Mouse (Mus musculus): ENCODE measurements around the gene Specc1.

Gene Specc1

GRCm38 (mm10) chr11:62040122-62040521 lies 83.6 kb downstream of the Specc1 start:
- in situ Hi-C loops (cut with MboI; ENCODE audit: unreplicated experiment in 2 of 2) = loop anchor here in 1 of 2 experiments (10.0 kb wide), 1 partner anchor 635 kb away; no protein-coding TSS in a partner anchor

- in situ Hi-C loops (cut with MboI; ENCODE audit: unreplicated experiment in 2 of 2) = loop anchor here (5.0 to 10.0 kb wide), 4 partner anchors 83 to 630 kb away; no protein-coding TSS in a partner anchor
Measured at GRCm38 (mm10) chr11:62044627-62045026, 88.1 kb downstream of the Specc1 start.

- in situ Hi-C loops (cut with MboI; ENCODE audit: unreplicated experiment in 2 of 2) = loop anchor here (5.0 to 10.0 kb wide), 4 partner anchors 81 to 629 kb away; no protein-coding TSS in a partner anchor
Measured at GRCm38 (mm10) chr11:62045964-62046363, 89.4 kb downstream of the Specc1 start.

- in situ Hi-C loops (cut with MboI; ENCODE audit: unreplicated experiment in 2 of 2) = loop anchor here (5.0 to 10.0 kb wide), 4 partner anchors 79 to 627 kb away; no protein-coding TSS in a partner anchor
Measured at GRCm38 (mm10) chr11:62047817-62048640, 91.5 kb downstream of the Specc1 start.

DNA sequence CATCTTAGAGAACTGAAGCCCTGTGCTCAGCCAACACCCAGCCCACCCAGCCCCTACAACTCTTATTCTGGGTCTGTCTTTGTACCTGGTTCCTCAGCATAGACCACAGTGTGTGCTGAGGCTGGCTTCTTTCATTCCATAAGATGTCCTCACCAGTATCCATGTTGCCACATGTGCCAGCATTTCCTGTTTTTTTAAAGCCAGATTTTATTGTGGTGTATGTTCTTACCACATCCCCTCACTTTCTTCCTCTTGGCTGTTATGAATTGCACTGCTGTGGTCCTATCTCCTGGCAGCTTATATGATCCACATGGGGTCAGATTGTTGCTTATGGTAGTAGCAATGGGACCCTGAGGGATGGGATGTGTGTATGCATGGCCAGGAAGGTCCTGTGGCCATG lies 92.6 kb downstream of the Specc1 start:
- in situ Hi-C loops (cut with MboI; ENCODE audit: unreplicated experiment in 2 of 2) = loop anchor here (5.0 to 10.0 kb wide), 4 partner anchors 78 to 626 kb away; no protein-coding TSS in a partner anchor

DNA sequence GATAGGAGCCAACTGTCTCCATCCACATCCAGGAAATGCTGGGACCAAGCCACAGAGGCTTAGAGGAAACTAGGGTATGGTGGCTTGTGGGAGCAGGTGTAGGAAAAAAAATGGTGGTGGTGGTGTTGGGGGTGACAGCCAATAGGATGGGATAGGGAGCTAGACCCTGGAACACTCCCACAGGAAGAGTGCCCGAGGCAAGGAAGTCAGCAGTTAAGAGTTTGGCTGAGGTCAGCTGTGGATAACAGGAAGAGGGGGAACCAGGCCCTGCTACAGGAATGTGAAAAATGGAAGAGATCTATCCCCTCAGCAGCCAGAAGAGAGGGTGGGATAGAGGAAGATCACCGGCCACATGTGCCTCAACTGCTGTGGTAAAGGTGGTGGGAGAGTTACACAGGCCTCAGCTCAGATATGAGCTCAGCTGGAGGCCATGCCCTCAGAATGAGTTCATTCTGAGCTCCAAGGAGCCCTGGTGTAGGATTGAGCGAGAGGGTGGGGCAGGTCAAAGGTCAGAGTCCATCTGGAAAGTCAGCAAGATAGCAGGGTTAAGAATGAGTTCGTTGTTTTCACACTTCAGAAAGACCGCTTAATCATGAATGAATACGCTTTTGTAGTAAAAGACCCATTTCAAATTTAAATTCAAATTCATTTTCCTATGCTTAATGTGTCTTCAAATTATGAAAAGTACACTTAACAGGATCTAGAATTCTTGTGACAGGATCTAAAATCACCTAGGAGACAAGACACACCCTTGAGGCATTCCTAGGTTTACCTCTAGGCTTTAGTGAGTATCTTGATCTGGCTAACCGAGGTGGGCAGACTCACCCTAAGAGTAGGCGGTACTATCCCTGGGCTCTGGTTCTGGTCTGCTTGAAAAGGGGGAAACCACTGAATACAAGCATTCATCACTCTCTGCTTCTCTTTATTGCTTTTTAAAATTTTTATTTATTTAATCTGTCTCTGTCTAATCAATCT lies 94.1 kb downstream of the Specc1 start:
- in situ Hi-C loops (cut with MboI; ENCODE audit: unreplicated experiment in 2 of 2) = loop anchor here in 1 of 2 experiments (5.0 kb wide), 1 partner anchor 77 kb away; no protein-coding TSS in a partner anchor

DNA sequence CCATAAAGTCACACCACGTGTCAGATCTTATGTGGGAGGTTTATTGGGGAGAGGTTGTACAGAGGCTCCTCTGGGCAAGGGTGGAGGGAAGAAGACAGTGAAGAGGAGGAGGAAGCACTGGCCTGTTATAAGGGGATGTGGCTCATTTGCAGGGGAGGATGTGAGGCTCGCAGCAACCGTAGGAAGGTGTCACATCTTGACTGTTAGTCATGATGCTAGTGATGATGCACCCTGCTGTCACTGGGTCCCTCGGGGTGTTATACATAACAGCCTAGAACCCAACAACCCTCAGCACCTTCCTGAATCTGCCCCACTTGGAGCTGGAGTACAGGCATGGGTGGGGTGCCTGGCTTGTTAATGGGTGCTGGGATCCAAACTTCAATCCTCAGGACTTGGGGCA lies 94.9 kb downstream of the Specc1 start:
- in situ Hi-C loops (cut with MboI; ENCODE audit: unreplicated experiment in 2 of 2) = loop anchor here in 1 of 2 experiments (5.0 kb wide), 1 partner anchor 76 kb away; no protein-coding TSS in a partner anchor

DNA sequence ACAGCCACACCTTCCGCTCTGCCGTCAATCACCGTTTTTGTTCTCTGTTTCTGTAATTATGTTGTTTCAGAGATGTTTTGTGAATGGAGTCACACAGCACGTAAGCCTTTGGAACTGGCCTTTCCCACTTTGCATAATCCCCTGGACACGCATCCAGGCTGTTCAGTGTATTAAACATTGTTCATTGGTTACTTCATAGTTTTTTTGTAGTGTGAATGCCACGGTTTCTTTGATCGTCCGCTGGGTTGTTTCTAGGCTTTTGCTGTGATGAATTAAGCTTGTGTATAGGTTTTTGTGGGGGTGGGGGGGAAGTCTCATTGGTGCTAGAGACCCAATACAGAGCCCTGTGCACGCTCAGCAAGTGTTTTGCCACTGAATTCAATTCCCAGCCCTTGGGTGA lies 97.4 kb downstream of the Specc1 start:
- in situ Hi-C loops (cut with MboI; ENCODE audit: unreplicated experiment in 2 of 2) = loop anchor here in 1 of 2 experiments (5.0 kb wide), 1 partner anchor 73 kb away; no protein-coding TSS in a partner anchor

DNA sequence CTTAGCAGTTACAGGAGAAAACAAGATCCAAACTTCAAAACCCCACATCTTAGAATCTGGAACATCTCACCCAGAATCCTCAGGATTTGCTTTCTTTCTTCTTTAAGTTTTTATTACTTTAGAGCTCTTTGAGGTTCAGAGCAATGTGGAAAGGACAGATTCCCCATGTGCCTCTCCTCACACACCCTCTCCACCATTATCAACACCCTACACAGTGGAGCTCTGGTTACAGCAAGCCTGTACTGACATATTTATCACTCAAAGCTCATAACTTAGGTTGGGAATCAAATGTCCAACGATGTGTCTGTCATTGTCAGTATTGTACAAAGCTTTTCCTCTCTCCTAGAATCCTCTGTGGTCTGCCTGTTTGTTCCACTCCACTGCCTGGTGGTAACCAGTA lies 108.0 kb downstream of the Specc1 start:
- in situ Hi-C loops (cut with MboI; ENCODE audit: unreplicated experiment in 2 of 2) = no loop called here

DNA sequence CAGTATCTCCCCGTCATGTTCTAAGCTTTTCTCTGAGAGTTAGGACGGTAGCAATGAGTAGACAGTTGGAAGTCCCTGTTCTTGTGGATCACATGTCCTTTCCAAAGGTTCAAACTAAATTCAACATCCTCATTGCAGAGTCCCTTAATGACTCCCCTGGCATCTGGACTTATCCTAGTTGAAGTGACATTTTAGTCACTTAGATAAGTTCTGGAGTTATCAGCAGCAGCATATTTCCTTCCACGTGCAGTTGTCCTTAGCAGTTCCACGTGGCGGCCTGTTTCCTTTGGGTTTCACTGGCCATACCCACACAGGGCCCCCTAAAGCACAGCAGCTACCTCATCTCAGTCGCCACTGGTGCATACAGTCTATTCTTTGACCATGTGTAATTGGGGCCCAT lies 109.1 kb downstream of the Specc1 start:
- in situ Hi-C loops (cut with MboI; ENCODE audit: unreplicated experiment in 2 of 2) = no loop called here

DNA sequence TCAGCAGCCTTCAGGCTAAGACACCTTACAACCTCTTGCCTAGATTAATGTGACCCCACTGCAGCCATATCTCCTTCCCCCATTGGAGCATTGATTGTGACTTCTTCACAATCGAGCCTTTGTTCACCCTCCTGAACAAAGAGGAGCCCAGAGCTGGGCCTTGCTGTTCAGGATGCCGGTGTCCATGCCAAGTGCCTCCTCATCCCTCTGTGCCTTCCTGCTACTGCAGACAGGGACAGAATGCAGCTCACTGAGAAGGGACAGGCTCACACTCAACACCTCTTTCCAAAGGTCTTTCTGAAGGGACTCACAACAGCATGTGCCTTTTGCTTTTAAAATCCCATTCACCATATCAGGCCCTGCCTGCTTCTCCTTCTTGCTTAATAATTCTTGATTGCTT lies 113.0 kb downstream of the Specc1 start:
- in situ Hi-C loops (cut with MboI; ENCODE audit: unreplicated experiment in 2 of 2) = no loop called here

- in situ Hi-C loops (cut with MboI; ENCODE audit: unreplicated experiment in 2 of 2) = no loop called here
Measured at GRCm38 (mm10) chr11:62070206-62070605, 113.6 kb downstream of the Specc1 start.

GRCm38 (mm10) chr11:62072406-62072805 lies 115.8 kb downstream of the Specc1 start:
- in situ Hi-C loops (cut with MboI; ENCODE audit: unreplicated experiment in 2 of 2) = no loop called here

DNA sequence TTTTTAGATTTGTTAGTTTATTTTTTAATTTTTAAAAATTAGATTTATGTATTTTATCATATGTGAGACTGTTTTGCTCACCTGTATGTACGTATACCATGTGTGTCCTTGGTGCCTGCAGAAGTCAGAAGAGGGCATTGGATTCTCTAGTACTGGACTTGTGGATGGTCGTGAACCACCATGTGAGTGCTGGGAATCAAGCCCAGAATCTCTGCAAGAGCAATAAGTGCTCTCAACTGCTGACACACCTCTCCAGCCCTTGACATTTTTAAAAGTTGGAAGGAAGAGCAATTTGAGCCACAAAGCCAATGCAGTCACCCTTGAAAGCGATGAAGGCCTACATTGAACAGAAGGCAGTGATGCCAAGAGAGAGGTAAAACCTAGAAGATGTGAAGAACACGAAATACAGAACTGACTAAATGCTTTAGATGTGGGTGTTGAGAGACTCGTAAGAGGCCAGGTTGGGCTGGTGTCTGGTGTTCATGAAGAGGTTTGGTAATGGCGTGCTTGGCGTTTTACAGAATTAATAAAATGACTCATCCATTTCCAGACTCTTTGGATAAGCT lies 117.1 kb downstream of the Specc1 start:
- in situ Hi-C loops (cut with MboI; ENCODE audit: unreplicated experiment in 2 of 2) = no loop called here

GRCm38 (mm10) chr11:62074578-62074977 lies 118.0 kb downstream of the Specc1 start:
- in situ Hi-C loops (cut with MboI; ENCODE audit: unreplicated experiment in 2 of 2) = no loop called here

DNA sequence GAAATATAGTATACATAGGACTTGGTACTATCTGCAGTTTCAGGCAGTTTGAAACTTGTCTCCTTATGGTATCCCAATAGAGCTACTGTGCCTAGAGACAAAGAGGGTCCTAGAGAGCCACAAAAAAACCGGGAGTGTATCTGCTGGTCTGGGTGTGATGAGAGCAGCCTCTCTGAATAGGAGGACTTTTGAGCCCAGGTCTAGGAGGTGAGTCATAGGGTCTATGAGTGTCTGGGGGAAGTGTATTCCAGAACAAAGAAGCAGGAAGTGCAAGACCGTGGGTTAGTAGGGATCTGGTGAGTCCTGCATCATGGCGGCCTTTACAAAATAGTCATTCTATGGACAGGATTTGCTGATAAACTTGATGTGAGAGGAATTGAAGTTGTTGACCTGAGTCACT lies 118.5 kb downstream of the Specc1 start:
- in situ Hi-C loops (cut with MboI; ENCODE audit: unreplicated experiment in 2 of 2) = no loop called here

GRCm38 (mm10) chr11:62075551-62075950 lies 119.0 kb downstream of the Specc1 start:
- in situ Hi-C loops (cut with MboI; ENCODE audit: unreplicated experiment in 2 of 2) = no loop called here

DNA sequence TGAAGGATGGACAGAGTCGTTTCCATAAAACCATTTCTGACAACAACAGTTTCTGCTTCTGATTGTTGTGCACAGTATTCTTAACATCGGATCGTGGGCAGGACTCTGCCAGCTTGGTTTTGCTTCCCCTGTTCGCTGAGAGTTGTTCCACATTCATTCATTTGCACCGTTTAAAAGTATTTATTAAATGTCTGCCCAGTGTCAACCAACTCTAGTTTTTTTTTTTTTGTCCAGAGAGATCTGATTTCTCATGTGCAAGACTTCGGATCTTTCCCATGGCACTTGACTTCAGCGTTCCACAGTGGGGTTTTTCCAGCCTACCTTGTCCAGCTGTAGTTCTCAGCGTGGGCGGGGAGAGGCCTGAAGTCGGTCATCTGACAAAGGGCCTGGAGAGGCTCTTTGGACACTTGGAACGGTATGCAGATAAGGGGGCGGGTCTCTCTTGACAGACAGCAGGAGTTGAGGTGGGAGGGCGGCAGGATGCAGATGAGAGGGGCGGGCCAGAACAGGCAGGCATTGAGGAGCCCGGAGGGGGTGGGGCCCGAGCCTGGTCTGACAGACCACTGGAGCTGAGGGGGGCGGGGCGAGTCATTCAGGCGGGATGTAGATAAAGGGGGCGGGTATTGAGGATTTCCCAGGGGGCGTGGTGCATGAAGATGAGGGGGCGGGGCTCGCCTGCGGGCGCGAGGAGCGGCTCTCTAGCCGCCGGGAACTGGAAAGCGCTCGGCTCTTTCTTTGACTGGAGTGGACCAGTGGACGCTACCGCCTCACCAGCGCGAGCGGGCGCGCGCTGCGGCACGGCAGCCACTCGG lies 120.0 kb downstream of the Specc1 start:
- in situ Hi-C loops (cut with MboI; ENCODE audit: unreplicated experiment in 2 of 2) = no loop called here

DNA sequence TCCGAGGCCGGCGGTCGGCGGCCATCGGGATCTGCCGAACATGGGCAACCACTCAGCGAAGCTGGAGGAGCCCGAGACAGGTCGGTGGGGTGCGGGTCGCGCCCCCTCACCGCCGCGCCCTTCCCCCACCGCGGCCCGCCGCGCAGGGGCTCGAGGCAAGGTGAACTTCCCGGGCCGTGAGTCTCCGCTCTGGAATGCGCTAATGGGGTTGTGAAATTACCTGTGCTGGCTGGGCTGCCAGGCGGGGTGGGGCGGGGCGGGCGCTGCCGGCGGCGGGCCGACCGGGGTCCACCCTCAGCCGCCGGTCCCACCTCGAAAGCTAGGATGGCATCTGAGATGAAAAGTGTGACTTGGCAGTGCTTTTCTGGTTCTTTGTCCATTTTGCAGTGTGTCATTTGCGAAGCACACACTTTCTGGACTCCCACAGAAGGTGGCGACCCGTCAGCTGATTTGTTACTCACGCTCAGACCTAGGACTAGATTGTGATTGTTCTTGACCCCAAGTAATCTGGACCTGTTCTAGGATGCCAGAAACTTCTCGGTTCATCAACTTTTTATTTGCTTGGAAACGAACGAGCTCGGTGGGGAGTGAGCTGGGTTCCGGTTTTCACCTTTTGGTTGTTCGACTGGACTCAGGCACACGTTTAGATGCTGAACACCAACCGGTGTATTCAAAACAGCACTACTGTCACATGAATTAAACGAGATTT lies 120.7 kb downstream of the Specc1 start:
- in situ Hi-C loops (cut with MboI; ENCODE audit: unreplicated experiment in 2 of 2) = no loop called here
